Mouse (Mus musculus) monocyte, adult 5-6 weeks (primary cell): ENCODE data around the gene Olfr446. TPM values are rescaled to one million over a fixed set of nuclear protein-coding genes. Genes with fewer than 3 reads are reported as not detected.

Source experiments
- ATAC-seq: fragments of 153-309, 156-312 bp; replicated peaks from 2 replicates; pipeline ENCODE4 v1.8.0; 2017; ENCODE audit warnings: mild to moderate bottlenecking; ENCODE audit not compliant: low TSS enrichment, insufficient number of reproducible peaks, severe bottlenecking, poor library complexity, low FRiP score
- total RNA-seq: library from RNA; stranded (forward); fragments of 200-1000, 200-491, 200-594 nt; gene quantifications from 3 replicates; pipeline ENCODE4 v1.2.3, GENCODE M21; 2017

Olfr446 gene
- not detected in 3 replicates for total RNA-seq

GRCm38 (mm10) chr6:42921077-42921476 lies at the start of gene Olfr446:
Gene Olfr446 (plus strand): TSS chr6:42921377.
- no peak for ATAC-seq

DNA sequence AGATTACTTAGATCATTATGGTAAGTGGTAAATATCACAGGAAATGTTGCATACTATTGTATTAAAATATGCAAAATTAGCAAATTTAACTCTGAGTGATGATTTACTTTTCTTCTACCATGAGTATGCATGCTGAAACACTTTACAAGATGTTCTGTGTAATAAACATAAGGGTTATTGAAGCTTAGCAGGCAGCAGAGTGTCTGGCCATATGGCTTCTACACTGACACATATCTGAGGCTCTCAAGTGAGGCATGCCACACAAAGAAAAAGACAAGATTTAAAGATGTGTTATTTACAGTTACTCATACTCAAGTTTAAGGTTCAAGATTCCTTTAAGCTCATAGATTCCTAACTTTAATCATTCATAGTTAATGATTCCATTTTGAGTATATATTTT lies 44.9 kb upstream of the Olfr446 start:
- no peak for ATAC-seq

GRCm38 (mm10) chr6:42890141-42890540 lies 31.0 kb upstream of the Olfr446 start, which contains the start of gene Olfr448:
Gene Olfr448 (plus strand): TSS chr6:42890441.
- no peak for ATAC-seq

- ATAC-seq: no peak
Observed at GRCm38 (mm10) chr6:42900345-42900744, 20.8 kb upstream of the Olfr446 start.

GRCm38 (mm10) chr6:42908578-42908977 lies 12.6 kb upstream of the Olfr446 start, which contains the start of gene Olfr447:
Gene Olfr447 (plus strand): TSS chr6:42908878.
- ATAC-seq: no peak

- no peak for ATAC-seq
Observed at GRCm38 (mm10) chr6:42948767-42949166, 27.6 kb downstream of the Olfr446 start, which contains the start of gene Olfr444. Gene Olfr444 (plus strand): TSS chr6:42949067.

DNA sequence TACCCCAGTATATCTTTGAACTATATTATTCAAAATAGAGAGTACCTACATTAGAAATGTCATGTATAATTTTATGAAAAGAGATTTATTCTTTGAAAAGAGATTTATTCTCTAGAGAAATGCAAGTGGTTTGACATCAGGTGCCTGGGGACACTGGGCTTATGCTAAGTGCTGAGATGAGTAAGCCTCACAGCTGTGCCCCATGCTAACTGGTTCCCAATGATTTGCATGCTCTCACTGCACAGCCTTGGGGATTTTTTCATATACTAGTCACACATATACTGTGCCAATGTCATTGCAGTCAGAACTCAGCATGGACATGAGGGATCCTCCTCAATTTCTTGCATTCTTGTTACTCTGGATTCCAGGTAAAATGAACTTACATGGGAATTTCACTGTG lies 59.2 kb downstream of the Olfr446 start:
- ATAC-seq: no peak

Other genes with a start within 250 kb of the Olfr446 start
- gene Tcaf1, start 211.3 kb upstream of the Olfr446 start, total RNA-seq: not detected in 3 replicates
- not detected in 3 replicates for gene Olfr453, start 182.0 kb upstream of the Olfr446 start, total RNA-seq
- not detected in 3 replicates for gene Olfr38, start 165.0 kb upstream of the Olfr446 start, total RNA-seq
- gene Olfr452, start 136.3 kb upstream of the Olfr446 start, total RNA-seq: not detected in 3 replicates
- not detected in 3 replicates for gene Olfr450, start 109.4 kb upstream of the Olfr446 start, total RNA-seq
- not detected in 3 replicates for gene Olfr449, start 87.0 kb upstream of the Olfr446 start, total RNA-seq
- not detected in 3 replicates for gene Olfr448, start 30.9 kb upstream of the Olfr446 start, total RNA-seq
- gene Olfr447, start 12.5 kb upstream of the Olfr446 start, total RNA-seq: not detected in 3 replicates
- gene Olfr444, start 27.7 kb downstream of the Olfr446 start, total RNA-seq: not detected in 3 replicates
- gene Olfr441, start 185.0 kb downstream of the Olfr446 start, total RNA-seq: not detected in 3 replicates
- gene Olfr237-ps1, start 225.2 kb downstream of the Olfr446 start, total RNA-seq: 0.19 TPM in 1 of 3 replicates, not detected in the others
- gene Olfr437, start 241.9 kb downstream of the Olfr446 start, total RNA-seq: not detected in 3 replicates